Mouse (Mus musculus): ENCODE measurements around the gene Asxl1.

Asxl1 gene

DNA sequence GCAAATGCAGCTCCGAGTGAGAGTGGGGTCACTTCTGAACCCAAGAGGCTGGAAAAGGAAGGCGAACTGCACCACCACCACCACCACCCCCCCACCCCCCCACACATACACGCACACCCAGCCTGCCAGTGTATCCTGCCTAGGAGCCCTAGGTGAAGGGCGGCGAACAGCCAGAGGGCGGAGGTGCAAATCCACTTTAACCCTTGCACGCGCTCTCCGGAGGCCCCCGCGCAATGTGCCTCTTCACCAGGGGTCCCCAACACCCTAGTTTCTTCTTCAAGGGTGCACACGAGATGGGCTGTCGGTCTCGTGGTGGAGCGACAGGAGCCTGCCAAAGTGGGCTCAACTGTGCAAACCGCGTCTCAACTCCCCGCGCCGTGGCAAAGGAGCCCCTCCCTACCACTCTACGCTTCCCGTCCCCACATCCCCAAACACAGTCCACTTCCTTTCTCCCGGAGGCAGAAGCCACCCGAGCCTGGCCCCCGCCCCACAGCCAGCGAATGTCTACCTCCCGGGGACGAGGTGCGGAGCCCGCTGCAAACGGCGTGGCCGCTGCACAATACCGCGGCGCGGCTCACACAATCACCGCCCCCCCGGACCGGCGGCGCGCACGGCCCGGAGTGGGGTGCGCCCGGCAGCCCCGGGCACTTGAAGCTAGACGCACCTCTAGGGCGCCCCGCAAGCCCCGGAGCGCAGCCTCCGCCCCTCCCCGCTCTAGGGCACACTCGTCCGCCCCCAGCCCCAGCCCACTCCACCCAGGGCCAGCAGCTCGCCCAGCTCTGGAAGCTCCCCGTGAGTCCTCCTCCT lies 98.0 kb downstream of the Asxl1 start:
- DNase-seq (ENCODE audit: low spot score in 2 of 2): peak in 1 of 2 experiments; percentile 71

DNA sequence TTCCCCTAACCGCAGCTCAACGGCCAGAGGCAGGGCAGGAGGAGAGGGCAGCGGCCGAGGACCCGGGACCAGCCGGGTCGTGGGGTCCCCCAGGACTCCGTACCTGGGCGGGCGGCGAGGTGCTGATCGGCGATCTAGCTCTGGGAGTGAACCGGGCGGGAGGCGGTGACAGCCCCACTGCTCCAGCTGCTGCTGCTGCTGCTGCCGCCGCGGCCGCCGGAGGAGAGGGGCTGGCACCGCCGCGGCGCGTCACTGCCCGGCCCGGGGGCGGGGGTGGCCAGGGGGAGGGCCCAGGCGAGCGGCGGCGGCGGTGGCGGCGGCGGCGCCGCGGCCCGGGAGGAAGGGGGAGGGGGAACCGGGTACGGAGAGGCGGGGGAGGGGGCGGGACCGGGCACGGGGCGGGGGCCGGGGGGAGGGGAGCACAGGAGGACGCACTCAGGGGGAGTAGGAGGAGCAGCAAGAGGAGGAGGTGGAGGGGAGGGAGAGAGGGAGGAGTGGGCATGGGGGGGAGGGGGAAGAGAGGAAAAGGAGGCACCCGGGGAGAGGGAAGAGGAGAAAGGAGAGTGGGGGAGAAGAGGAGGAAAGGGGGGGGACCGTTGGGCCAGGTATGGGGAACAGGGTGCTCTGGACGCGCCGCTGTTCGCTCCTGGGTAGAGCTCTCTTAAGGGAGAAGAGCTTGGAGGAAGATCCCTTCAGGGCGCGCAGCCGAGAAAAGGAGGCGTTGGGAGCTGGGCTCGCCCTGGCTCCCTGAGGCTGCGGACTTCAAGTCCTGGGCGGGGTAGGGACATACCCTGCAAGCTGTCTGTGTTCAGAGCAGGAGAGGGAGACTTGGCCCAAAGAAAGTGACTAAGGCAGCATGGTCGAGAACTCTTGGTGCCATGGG lies 98.9 kb downstream of the Asxl1 start:
- peak; percentile 36 to 77 for DNase-seq (ENCODE audit: low spot score in 2 of 2)

DNA sequence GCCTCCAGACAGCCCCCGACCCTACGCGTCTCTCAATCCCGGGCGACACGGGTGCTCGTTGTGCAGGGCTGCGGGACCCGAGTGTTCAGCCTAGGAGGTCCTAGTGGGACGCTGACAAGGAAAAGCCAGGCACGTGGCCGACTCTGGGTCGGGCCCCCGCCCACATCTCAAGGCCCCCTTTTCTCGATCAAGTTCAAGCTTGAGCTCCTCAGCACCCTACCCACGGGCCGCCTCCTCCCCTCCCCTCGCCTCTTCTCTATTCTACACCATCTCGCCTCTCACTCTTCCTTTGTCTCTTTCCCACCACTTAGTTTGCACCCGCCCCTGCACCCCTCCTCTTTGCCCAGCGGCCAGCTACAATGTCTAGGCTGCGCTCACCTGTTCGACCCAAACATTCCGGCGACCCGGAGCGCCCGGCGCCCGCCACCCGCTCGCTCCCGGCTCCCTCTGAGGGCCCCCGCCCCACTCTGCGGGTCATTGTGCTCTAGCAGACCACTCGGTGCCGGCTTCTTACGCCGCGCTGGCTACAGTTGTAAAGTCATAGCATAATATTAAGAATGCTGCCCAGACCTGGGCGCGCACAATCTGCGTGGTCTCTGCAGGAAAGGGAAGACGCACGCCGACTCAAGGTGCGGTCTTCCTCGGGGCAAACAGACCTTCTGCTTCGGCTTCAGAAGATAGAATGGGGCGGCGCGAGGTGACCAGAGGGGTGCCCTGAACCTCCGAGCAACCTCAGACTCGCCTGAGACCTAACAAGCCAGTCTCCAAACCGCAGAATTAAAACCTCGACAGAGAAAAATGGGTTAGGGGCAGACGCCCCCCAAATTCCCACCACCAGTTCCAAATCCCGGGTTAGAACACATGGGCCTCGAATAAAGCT lies 99.7 kb downstream of the Asxl1 start:
- no peak for DNase-seq (ENCODE audit: low spot score in 2 of 2)

DNA sequence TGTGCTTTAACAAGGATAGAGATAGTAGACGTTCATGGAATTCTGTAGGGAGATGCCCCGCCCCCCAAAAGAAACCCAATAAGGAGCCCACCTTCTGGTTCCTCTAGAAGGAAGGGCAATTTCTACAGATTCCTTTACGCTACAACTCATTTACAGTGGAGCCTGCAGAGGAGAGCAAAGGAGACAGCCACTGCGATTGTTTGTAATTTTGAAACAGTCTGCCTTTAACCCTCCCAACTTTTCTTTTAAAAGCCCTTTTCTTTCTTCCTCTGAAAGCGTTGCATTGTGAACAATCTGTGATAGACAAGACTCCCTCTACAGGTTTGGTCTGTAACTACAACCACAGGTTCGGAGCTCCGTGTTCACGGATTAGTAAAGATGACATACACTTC lies 100.4 kb downstream of the Asxl1 start:
- DNase-seq (ENCODE audit: low spot score in 2 of 2): peak in 1 of 2 experiments; percentile 47

DNA sequence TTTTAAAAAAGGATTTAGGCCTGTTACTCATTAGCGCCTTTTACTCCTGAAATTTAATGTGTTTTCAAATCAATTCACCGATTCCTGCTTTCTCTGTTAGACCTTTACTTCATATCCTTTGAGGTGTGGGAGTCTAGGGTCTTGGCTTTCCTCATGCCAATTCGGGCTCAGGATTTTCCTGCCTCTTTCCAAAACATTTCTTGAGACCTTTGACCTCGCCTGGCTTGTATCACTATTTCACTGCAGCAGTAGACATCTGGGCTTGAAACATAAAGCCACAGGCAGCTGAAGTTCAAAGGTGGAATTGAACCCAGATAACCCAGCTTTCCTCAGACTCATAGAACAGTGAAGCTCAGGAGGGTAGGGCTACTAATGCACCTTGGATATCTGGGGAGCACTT lies 100.8 kb downstream of the Asxl1 start:
- DNase-seq (ENCODE audit: low spot score in 2 of 2): no peak

DNA sequence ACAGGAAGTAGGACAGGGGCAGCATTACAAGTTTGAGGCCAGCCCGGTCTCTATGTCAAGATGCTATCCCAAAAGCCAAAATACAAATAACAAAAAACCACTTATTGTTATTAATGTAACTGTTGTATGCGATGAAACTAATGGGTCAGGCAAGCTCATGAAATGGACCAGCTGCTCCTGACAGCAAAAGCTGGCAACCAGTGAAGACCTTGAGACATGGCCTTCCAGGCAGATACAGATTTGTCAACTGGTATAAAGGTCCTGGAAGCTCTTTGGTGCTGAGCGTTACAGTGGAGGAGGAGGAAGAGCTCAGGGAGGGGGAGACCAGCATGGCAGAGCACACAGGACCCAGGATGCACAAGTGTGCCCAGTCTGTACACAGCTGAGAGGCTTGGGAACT lies 102.1 kb downstream of the Asxl1 start:
- DNase-seq (ENCODE audit: low spot score in 2 of 2): no peak

DNA sequence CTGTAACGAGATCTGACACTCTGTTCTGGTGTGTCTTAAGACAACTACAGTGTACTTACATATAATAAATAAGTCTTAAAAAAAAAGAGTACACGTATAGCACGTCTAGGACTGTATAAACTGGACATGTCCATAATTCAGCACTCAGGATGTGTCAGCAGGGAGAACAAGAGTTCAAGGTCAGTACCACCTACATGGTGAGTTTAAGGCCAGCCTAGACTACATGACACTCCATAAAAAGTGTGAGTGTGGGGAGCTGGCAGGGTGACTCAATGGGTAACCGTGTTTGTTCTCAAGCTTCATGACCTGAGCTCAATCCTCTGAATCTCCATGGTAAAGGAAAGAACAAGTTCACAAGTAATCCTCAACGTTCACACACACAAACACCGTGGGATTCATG lies 102.9 kb downstream of the Asxl1 start:
- DNase-seq (ENCODE audit: low spot score in 2 of 2): no peak

Measured in spleen, postnatal 4 days (tissue).